Mouse (Mus musculus) right cerebral cortex, postnatal 25 days (tissue): Measurements from ENCODE around the gene Hdgfl3.

Source experiments
- DNase-seq: peaks from one replicate; pipeline ENCODE4 v3.0.0; 2022

Gene Hdgfl3

DNA sequence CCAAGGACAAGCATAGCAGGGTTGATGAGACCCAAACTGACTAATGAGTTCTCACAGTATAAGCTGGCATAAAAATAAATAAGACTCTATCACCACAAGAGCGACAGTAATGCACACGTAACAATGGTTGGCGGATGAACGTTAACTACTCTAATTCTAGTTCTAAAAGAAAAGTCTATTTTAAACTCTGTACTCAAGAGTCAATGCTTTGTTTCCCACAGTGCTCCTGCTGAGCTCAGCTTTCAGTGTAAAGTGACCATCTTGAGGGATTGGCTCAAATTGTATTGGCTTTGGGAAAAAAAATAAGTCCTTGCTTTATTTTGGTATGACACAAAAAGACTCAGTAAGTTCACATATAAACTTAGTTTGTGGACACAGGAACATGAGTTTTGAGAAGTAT lies 49.1 kb downstream of the Hdgfl3 start:
- no peak for DNase-seq

DNA sequence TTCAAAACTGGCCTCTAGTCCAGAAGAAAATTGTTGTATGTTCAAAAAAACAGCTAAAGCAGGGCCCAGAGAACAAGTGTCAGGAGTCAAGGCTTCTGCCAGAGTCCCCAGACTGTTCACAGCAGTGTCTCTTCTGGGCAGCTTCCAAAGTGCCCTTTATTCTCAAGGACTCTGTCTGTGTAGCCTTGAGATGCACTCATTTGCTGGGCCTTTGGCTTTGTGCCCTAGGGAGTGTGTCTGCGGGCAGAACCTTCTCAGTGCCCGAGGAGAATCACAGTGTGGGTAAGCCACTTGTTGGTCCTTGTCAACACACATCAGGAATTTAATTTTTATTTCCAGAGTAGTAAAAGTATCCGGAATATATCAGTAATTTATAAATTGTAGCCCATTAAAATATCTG lies 52.7 kb downstream of the Hdgfl3 start:
- DNase-seq = no peak

DNA sequence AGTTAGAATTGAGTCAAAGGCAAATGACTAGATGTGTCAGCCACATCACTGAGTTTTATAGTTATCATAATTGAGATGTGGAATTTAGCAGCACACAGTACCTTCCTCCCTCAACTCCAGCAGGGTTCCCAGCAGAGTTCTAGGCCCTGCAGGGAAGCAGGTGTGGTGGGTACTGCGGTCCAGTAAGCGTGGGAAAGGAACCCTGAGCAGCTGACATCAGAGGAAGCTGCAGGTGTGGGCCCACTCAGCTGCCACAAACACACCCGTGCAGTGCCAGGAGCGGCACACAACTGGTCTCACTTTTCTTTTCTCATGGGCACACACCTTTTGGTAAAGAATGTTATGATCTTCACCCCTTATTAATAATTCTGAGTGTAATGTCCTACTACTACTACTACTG lies 53.5 kb downstream of the Hdgfl3 start:
- no peak for DNase-seq

DNA sequence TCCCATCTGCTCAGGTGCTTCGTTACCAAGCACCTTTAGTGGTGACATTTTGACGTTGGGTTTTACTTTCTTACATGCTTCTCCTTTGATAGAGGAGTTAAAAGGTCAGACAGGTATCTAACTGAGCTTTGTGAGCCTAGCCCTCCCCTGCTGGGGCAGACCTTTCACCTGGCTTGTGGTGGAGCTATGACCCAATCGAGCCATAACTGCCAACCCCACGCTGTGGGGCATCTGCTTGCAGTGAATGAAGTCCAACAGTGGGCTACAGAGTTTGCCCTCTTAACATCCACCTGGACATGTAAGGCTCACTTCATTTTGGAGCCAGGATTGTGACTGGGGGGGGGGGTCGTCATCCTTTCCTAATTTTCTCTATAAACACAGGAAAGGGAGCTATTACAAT lies 54.0 kb downstream of the Hdgfl3 start:
- no peak for DNase-seq

DNA sequence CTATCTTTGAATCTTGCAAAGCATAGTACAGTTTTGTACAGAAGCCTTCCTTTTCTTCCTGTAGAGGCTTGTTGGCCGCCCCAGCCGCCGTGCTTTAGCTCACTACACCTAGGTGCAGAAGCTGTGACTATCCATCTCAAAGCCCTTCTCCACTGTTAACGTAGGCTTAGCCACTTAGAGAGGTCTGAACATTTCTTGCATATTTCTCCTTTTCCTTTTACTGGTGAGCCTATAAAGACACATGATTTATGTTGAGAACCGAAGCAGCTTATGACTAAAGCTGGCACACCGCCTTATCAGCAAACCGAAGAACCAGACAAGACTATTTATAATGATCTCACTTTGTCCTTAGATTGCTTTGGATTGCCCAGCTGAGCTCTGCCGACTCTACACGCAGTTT lies 58.9 kb downstream of the Hdgfl3 start:
- peak; percentile 38 for DNase-seq

DNA sequence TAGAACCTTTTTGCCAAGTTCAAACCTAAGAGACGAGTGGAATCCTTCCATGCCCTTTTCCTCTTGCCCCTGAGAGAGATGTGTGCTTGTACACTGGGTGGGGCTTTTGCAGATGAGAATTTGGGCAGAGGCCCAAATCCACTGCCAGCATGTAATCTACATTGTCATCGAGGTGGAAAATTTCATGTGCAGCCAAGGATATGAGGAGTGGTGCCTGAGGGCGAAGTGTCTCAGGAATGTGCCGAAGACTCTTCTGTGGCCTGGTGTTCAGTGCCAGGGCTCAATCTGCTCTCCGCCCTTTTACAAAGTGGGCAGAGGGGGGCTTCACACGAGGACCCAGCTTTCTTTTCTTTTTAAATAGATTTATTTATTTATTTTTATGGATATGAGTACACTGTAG lies 59.6 kb downstream of the Hdgfl3 start:
- DNase-seq = no peak

DNA sequence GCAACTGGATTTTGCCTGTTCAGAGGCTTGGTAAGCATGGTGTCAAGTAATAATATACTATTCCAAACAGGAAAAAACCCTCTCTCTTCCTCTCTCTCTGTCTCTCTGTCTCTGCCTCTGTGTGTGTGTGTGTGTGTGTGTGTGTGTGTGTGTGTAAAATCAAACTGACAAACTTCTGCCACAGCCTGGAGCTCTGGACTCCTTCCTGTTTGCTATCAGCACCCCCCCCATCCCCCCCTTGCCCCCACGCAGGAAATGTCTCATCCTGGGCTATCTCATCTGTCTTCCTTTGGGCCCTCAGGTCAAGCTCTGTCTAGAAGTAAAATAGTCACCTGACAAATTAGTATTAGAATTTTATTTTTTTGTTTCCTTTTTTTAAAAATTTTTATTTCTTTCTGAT lies 60.5 kb downstream of the Hdgfl3 start:
- no peak for DNase-seq

DNA sequence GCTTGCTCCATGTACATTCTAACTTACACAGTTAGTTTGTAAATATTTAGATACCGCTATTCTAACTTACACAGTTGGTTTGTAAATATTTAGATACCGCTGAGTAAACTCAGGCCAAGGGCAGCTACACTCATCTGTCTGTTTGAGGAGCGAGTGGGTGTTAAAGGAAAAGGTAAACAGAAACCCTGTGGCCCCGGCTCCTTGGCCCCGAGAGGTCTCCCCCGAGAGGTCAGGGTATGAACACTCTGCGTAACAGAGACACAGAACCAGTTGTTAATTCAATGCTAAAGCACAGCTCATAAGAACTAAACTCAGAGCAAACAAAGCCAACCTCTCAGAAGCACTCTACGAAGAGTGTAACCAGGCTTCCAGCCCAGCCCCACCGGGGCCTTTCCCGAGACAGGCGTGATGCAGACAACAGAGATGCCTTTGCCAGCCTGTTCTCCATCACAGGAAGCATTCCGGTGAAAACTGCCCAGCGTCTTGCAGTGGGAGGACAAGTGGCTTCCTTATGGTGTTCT lies 61.7 kb downstream of the Hdgfl3 start:
- no peak for DNase-seq

DNA sequence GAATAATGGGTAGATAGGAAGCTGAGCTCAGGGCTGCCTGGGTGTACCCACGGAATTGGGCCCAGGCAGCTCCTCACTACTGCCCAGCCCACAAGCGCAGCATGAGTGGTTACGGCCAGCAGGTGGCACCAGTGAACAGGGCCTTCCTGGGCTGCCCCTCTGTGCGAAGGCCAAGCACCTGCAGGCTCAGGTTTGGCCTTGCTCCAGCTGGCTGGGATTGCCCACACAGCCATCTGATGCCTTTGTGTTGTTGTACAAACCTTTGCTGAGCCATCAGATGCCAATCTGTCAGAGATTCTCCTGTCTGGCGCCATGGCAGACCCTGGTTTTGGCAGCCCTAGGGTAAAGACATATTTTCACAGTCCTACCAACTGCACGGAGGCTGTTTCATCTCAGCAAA lies 66.1 kb downstream of the Hdgfl3 start:
- DNase-seq = peak; percentile 48

DNA sequence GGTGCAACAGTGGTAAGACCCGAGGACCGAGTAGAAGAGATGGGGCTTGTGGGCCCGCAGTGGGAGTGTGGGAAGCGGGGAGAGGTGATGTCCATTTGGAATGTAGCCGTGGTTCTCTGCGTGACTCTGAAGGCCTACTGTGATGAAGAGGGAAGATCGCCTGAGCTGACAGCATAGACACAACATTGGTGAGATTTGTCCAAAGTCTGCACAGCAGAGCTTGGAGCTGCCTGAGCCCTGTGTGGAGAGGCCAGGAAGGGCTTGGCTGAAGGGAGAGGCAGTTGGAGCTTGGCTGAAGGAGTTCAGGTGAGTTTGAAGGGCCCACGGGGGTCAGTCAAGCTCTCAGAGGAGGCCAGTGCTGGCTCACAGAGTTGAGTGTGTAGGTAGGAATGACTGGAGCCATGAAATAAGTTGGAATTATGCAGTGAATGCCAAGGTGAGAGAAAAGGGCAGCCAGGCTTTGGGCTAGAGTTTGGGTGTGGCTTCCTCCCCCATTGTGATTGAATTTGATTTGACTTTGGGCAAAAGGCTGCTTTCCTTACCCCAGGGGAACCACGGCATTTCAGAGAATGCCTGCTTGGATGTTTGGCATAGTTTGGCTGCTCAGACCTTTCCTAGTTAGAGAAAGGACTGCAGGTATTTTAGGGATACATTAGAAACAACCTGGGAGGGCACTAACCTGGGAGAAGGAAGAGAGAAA lies 66.9 kb downstream of the Hdgfl3 start:
- DNase-seq = no peak

DNA sequence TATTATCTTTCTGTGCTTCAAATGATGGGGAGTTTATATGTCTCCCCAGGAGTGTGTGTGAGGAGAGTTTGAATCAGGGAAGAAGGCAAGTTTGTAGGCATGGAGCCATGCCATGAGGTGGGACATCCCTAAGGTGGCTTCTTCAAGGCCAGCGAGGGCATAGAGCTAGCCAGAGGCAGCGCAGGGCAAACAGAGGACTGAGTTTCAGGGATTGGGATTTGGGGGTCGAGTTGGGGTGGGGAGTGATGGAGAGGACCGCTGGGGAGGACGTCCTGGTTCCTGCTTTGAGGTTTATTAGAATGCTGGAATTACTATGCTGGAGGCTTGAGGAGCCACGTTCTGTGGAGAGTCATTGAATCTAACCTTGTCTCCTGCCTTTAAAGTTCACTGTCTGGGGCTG lies 68.3 kb downstream of the Hdgfl3 start:
- no peak for DNase-seq

DNA sequence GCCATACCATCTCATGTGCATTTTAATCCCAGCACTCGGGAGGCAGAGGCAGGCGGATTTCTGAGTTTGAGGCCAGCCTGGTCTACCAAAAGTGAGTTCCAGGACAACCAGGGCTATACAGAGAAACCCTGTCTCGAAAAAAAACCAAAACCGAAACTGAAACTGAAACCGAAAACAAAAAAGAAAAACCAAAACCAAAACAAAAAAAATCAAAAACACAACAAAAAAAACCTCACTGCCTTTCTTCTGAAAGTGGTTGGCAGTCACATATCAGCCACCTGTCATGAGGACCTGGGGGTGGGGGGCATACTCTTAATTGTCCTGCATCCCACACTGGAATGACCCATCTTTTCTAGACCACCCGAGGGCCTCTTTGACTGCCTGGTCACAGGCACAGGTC lies 69.7 kb downstream of the Hdgfl3 start:
- no peak for DNase-seq

DNA sequence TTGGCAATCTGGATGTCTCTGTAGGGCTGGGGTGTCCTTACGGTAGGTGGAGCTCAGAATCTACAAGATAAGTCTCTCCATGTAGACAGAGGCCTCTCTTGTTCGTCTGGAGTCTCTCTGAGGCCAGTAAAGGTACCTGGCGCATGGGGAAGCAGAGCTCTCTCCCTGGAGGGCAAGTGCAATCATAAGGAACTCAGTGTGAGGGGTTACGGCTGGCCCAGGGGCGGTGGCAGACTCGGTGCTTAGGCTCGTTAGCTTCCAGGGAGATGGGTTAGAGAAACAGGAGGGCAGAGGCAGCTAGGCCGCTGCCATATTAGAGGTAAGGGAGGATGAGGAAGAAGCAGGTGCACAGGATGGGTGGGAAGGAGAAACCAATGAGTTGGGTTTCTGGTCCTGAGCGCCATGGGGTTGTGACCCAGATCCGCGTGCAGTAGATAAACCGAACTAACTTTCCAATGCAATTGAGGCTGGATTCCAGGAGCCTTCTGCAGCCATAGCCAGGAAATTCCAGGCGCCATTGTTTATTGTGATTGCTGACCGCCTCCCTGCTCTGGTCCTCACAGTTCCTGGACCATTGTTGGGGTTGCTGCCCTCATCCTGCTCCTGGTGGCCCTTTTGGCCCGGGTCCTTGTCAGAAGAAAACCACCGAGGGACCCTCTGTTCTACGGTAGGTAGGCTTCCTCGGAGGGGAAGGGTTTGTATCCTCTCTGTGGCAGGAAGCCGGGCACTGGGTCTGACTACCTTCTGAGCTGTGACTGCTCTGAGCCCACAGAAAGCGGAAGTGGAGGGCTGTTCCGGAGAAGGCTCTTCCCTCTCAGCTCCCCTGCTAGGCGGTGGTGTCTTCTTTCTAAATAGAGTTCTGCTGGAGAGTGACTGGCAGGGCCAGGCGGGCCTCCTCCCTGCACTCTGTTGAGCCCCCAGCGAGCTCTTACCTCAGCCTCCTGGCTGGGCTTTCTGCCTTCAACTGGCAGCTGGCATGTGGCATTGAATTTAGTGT lies 71.4 kb downstream of the Hdgfl3 start:
- no peak for DNase-seq

DNA sequence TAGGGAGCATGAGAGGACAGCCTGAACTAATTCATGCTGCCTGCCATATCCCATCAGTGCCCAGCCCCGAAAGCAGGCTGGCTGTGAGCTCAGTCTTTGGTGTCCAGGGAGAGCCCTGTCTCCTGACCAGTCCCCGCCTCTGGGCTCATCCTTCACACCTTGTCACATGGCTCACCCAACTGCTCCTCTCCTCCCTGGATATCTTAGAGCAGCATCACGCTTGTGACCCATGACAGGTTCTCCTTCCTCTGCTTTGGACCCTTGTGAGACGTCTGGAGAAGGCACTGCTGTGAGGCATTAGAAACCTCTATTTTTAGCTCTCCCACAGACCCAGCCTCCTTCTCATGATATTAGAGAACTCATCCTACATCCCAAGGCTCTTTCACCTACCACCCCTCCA lies 72.4 kb downstream of the Hdgfl3 start:
- no peak for DNase-seq

DNA sequence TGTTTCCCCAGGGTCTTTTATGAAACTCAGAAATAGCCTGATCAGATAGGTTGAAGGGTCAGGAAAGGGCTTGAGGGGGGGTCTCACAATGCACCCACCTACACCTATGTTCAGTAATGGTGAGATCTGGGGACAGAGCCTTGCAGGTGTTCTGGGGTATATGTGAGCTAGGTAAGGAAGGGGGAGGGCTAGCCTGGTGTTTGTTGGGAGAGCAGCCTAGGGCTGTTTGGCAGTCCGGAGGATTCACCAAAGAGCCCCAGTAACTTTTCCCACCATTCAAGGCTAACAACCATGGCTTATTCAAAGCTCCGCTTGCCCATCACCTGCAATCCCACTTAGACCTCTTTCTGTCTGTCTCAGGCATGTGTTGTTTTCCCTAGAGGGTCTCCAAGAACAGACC lies 72.8 kb downstream of the Hdgfl3 start:
- DNase-seq = no peak

DNA sequence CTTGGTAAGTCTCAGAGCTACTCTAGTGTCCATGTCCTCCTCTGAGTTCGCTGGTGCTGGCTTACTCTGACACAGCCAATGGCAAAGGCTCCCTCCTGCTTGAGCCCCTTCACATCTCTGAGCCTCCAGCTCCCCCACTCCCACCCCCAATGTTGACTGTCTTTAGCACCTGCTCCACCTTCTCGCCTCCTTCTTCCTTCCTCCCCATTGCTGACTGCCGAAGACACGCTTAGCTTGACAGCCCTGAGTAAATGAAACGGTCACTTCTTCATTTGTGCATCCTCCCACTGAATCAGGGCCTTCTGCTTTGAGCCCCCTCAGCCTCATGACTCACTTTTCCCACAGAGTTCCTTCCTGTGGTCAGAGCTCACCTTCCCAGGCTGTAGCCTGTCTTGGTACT lies 73.3 kb downstream of the Hdgfl3 start:
- DNase-seq = no peak

DNA sequence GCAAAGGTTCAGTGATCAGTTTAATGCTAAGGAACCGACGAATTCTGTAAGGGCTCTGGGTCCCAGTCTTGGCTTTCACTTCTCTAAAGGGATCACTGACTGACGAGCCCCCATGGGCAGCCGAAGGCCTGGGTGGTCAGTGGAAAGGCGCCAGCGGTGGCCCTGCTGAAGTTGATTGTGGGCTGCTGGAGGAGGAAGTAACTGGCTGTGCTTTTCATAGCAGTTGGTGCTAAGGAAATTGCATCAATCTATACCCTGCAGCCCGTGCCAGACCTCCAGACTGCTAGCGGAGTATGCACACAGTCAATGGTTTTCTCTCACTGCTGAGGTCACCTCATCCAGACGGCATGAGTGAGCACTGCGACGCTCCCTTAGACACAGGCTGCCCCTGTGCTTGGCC lies 74.2 kb downstream of the Hdgfl3 start:
- DNase-seq = peak; percentile 55

DNA sequence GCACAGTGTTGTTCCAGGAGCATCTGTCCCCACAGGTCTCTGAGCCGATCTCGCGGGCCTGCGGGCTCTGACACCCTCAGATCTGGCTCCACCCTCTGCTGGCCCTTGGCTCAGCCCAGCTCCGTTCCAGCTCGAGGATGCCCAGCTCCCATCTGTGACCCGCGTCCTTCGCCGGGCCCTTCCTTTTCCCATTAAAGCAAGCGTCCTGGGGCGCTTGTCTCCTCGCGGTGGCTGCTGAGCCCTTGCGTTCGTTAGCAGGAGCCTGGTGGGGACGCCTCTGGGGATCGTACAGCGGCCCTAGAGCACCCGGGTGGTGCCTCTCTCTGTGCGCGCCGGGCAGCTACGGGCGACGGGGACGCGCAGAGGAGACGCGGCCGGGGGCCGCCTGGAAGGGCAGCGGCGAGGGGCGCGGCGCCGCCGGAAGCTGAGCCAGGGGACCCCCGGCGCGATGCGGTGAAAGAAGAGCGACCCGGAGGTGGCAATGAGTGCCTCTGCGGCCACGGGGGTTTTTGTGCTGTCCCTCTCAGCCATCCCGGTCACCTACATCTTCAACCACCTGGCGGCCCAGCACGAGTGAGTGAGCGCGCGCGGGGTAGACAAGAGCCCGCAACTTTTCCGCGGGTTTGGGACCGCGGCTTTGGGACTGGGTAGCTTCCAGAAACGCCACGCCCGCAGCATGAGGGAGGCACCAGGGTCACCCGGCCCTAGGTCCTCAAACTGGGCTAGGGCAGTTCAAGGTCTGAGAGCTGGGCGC lies 75.1 kb downstream of the Hdgfl3 start, which contains the start of gene Tm6sf1:
TSS of gene Tm6sf1 (plus strand) at position 34 of the 754 bp plus-strand sequence.
- peak; percentile 39 for DNase-seq

DNA sequence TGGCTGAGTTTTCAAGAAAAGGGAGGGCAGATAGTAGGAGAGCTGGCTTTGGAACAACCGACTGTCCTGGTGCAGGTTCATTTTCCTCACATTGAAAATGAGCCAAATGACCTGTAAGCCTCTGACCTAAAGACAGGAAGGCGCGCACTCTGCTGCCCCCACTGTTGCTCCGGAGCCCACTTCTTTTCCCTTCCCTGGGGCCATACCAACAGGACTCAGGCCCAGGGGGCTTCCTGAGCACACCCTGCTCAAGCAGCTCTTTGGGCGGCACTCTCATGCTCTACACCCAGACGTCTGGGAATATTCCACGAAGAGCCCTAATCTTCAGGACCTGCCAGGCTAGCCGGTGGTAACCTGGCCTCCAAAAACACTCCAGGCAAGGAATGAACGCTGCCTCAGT lies 76.0 kb downstream of the Hdgfl3 start:
- DNase-seq = no peak

DNA sequence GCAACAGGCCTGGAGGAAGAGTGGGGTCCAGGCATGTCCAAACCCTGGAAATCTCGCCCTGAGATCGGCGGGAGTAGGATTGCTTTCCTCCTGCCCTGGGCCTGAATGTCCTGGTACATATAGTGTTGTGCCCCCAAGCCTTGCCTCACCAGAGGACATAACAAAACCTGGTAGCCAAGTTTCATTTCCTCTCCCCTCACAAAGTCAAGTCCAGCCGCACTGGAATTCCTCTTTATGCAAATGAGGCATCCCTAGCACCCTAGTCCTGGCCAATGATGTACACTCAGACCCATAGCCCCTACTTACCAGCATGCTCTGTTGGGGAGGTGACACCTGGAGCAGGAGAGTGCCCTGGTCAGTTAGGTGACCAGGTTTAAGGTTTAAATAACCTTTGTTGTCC lies 78.1 kb downstream of the Hdgfl3 start:
- DNase-seq = no peak

DNA sequence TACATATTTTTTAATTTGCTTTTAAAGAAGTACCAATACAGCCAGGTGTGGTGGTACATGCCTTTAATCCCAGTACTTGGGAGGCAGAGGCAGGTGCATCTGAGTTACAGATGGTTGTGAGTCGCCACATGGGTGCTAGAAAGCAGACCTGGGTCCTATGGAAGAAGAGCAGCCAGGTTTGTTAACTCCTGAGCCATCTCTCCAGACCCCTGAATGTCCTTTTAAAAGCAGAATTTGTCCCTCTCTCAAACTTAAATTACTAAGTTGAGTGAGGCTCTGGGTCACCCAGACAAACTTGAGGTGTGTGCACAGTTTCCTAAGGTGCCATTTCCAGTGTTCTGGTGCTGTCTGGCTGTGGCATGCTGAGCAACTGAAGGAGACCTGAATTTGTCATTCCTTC lies 78.6 kb downstream of the Hdgfl3 start, which contains the start of gene Gm10160:
TSS of gene Gm10160 (minus strand) at position 101 of the 400 bp plus-strand sequence.
- DNase-seq = no peak

DNA sequence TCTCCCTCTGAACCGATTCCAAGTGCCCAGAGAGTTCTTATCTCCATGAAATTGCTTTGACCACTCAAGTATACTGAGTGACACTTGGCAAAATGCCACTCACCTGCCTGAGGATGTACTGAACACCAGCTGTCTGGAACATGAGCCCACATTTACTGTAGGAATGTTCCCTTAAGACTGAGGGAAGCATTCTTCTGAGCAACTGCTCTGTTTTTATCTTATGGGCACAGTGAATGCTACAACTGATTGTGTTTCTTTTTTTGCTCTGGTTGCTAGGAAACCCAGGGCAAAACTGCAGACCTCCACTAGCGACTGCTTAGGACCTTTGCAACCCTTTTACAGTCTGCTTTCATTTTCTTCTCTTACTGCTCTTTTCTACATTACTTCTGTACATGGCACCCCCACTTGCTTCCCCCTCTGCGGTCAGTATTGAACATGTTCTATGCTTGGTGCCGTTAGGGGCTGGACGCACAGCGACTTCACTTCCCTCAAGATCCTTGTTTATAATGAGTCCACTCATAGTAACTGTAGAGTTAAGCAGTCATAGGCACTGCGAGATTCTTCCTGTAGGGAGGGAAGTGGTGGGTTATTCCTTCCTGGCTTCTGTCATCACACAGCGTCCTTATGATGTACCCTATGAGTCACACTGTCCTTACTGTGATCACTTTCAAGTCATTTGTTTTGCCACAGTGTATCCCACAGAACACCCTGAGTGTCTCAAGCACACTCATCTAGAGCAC lies 79.5 kb downstream of the Hdgfl3 start:
- DNase-seq = no peak
